Mouse (Mus musculus): ENCODE results near the gene Slit3.

GRCm38 (mm10) chr11:35140092-35140491 lies 19.1 kb downstream of the Slit3 start:
- TF ChIP-seq TAL1 (IDR thresholded peaks at IDR 0.05; ENCODE audit: low read length) (no peak), GATA1 (IDR thresholded peaks at IDR 0.05; ENCODE audit: low read length) (no peak)
